Mouse (Mus musculus) E14TG2a.4 (cell line): ENCODE results near the gene Tpm1.

ENCODE experiments used
- CTCF ChIP-seq: conservative IDR thresholded peaks from 2 replicates; pipeline ENCODE4 v1.5.1; 2014; ENCODE audit warnings: low read length
- POU5F1 ChIP-seq: IDR thresholded peaks from 2 replicates; pipeline ENCODE4 v1.6.1; 2014; ENCODE audit warnings: low read length, borderline replicate concordance

GRCm38 (mm10) chr9:66982085-66982484, 67.1 kb downstream of the Tpm1 start:
- no peak for TF ChIP-seq CTCF
- no peak for TF ChIP-seq POU5F1
